Mouse (Mus musculus) embryonic stem cell, embryonic (primary cell): Measurements from ENCODE around the gene Hgd.

Source experiments
- CTCF ChIA-PET, 4 experiments: fragments of 300-600 bp in 2 of 4; fragments of 350-600 bp in 2 of 4; sonication (Branson Sonifier 250); formaldehyde crosslinking; loops; one replicate each; lab custom pipeline; 2022; ENCODE audit warnings: inconsistent platforms in 2 of 4; lab: Charles Lee
- POLR2A ChIA-PET, 4 experiments: fragments of 300-600 bp in 2 of 4; fragments of 350-600 bp in 2 of 4; sonication (Branson Sonifier 250); formaldehyde crosslinking; loops; one replicate each; lab custom pipeline; 2022; ENCODE audit warnings: antibody characterized with exemption in 4 of 4, inconsistent platforms in 1 of 4; lab: Charles Lee

Hgd gene

DNA sequence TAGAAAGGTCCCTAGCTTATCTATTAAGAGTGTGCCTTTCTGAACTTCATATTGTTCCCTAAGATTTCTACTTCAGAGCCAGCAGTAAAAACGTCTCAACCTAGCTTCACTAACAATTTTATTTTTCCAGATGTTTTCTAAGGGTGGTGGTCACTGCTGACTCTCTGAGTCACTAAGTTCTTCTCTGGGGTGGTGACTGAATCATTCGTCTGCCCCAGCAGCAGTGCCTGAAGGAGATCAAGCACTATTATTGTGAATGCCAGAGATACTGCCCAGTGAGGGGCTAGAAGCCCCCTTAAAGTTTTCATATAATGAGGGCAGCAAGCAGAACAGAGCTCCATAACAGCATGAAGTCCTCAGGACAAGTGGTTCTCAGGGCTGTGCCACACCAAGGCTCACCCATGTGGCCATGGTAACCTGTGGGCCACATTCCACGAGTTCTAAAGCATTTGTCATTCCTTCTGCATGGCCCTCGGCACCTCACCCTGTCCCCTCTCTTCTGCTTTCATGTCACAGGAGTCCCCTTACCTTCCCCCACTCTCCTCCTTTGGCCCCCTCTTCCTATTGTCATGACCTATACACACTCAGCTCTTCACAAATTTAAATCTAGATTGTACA lies 90.8 kb downstream of the Hgd start:
- ChIA-PET CTCF (interaction anchor here in 2 of 4 experiments (0.6 to 1.2 kb wide), 2 partner anchors 11 to 265 kb away, joined by 3 to 10 read pairs; no protein-coding TSS in a partner anchor), POLR2A (interaction anchor here in 1 of 4 experiments (1.3 kb wide), 1 partner anchor 15 kb away, joined by 4 read pairs; no protein-coding TSS in a partner anchor)

DNA sequence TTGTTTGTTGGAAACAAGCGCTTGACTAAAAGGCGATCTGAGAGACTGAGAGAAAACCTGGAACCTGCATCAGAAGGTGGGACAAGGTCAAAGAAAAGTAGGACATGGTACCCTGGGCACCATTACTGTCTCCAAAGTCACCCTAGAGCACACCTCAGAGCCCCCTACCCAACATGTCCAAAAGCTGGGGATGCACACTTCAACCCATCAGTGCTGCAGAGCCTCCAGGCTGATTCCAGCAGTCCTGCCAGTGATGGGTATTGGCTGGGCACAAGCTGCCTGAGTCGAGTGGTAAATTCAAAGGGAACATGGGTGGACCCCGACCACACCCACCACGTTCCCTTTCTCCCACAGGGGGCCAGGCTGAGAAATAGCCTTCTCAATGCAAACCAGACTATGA lies 95.4 kb downstream of the Hgd start:
- CTCF ChIA-PET: interaction anchor here in 2 of 4 experiments (0.8 to 1.5 kb wide), 2 partner anchors 9 to 13 kb away, joined by 4 read pairs; no protein-coding TSS in a partner anchor
- POLR2A ChIA-PET: interaction anchor here in 3 of 4 experiments (0.7 to 1.4 kb wide), 3 partner anchors 9 to 23 kb away, joined by 3 to 5 read pairs (median 4); no protein-coding TSS in a partner anchor

DNA sequence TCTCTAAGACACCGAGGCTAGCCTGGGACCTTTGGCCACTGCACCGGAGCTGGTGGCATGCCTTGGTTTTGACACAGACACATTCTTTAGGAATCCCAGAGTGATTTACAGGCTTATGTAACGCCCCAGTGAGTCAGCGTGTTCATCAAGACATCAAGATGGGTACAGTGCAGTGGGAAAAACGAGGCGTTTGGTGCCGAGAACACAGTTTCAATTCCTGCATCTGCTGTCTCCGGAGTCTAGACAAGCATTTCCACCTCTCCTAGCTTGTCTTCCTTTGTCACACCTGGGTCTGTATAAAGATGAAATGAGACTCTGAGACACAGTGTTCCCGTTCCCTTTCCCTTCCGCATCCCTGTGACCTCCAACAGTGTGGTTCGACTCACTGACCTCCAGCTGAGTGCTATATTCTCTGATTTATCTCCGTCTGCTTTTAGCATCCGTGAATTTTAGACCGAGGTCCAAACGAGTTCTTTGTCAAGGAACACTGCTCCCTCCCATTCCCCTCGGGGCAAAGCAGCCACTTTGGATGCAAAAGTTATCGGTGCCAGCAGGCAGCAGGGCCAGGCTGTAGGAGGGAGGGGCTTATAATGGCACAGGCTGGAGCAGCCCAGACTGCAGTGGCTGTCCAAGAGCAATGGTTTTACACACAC lies 96.2 kb downstream of the Hgd start:
- CTCF ChIA-PET: no interaction called here
- POLR2A ChIA-PET: interaction anchor here in 3 of 4 experiments (0.6 to 1.4 kb wide), 3 partner anchors 13 to 24 kb away, joined by 3 to 5 read pairs (median 4); no protein-coding TSS in a partner anchor

DNA sequence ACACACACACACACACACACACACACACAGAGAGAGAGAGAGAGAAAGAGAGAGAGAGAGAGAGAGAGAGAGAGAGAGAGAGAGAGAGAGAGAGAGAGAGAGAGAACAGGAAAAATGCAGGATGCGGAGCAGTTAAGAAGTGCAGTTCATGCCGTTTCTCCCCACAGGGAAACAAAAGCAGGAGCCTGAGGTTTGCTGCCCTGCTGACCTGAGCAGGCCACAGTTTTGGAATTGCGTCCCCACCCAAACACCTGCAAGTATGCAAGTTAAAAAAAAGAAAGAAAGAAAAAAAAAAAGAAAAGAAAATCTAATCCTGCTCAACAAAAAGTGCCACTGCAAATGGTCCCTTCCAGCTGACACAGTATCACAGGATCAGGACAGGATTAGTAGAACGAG lies 96.7 kb downstream of the Hgd start:
- ChIA-PET CTCF (no interaction called here), POLR2A (interaction anchor here in 1 of 4 experiments (1.3 kb wide), 1 partner anchor 21 kb away, joined by 5 read pairs; no protein-coding TSS in a partner anchor)

DNA sequence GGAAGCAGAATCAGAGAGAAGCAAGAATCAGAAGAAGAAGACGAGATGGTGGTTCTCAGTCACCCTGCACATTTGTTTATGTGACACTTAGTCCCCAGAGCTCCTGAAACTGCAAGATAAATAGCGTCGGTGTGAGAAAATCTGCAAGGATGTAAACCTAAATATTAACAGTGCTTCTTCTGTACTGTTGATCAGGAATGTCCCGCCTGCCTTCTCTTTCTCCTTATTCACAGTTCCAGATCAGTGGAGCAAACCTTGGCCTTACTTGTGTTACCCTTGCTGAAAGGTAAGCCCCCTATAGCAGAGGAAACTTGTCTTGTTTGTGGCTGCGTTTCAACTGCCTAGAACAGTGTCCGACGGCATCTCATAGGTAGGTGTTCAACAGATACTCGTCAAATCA lies 97.6 kb downstream of the Hgd start:
- ChIA-PET POLR2A (no interaction called here), CTCF (no interaction called here)

DNA sequence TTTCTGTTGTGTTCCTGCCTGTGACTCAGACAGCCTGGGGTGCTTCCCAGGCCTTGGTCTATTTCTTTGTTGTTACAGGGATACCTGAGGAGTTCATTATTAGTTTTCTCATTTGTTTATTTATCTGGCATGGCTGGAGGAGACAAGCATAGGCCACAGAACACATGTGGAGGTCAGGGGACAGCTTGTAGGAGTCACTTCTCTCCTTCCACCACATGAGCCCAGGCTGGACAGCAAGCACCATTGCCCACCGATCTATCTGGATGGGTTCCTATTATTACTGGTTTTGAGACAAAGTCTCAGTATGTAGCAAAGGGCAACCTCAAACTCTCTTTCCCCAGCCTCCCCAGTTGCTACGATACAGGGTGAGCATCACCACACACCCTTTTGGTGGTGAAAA lies 100.3 kb downstream of the Hgd start:
- ChIA-PET CTCF (interaction anchor here in 1 of 4 experiments (0.6 kb wide), 1 partner anchor 714 kb away, joined by 4 read pairs; no protein-coding TSS in a partner anchor), POLR2A (interaction anchor here in 1 of 4 experiments (4.3 kb wide), 1 partner anchor 25 kb away, joined by 13 read pairs; the partner anchor contains the start of gene Ndufb4)

DNA sequence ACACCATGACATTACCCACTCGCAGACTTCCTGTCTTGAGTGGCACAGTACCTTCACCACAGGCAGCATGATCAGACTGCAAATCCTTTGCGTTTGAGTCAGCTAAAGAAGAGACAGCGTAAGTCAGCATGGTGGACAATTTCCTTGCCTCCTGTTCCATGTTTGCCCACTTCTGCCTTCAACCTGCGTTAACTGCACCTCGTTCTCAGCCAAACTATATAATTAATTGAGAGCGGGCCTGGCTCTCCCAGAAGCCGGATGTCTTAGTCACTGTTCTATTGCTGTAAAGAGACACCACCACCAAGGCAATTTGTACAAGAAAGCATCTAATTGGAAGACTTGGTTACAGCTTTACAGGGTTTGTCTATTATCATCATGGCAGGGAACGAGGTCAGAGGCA lies 100.9 kb downstream of the Hgd start:
- ChIA-PET POLR2A (interaction anchor here in 3 of 4 experiments (0.5 to 4.3 kb wide), 3 partner anchors 25 to 619 kb away, joined by 3 to 13 read pairs (median 6); partner anchors contain the start of gene Ndufb4 (in 1 of the 3)), CTCF (interaction anchor here in 1 of 4 experiments (0.6 kb wide), 1 partner anchor 129 kb away, joined by 3 read pairs; no protein-coding TSS in a partner anchor)
